Mouse (Mus musculus) erythroblast, adult 5-6 weeks (primary cell): ENCODE data around the gene Cisd2. TPM values are rescaled to one million over a fixed set of nuclear protein-coding genes. Genes with fewer than 3 reads are reported as not detected.
A peak's percentile ranks its signal among the peaks of the same experiment; 100 is the strongest.

Experiments
- ATAC-seq: replicated peaks from 2 replicates; pipeline ENCODE4 v1.8.0; 2016; ENCODE audit warnings: moderate number of reproducible peaks, mild to moderate bottlenecking, moderate TSS enrichment, inconsistent platforms; ENCODE audit not compliant: poor library complexity, low FRiP score, severe bottlenecking
- total RNA-seq, 2 experiments: library from RNA; stranded (forward) in 1 of 2; stranded (reverse) in 1 of 2; fragments of 150-400 nt in 1 of 2; fragments of 200-764, 138-1000 nt in 1 of 2; gene quantifications; 2 replicates each; pipeline versions ENCODE4 v1.2.3 to v1.2.4; 2015 to 2017; ENCODE audit warnings: low replicate concordance in 2 of 2

Cisd2 gene
- total RNA-seq (2015; ENCODE audit: low replicate concordance) = 20.1 and 21.1 TPM in 2 replicates
- 9.6 and 13.4 TPM in 2 replicates for total RNA-seq (2017; ENCODE audit: low replicate concordance)

DNA sequence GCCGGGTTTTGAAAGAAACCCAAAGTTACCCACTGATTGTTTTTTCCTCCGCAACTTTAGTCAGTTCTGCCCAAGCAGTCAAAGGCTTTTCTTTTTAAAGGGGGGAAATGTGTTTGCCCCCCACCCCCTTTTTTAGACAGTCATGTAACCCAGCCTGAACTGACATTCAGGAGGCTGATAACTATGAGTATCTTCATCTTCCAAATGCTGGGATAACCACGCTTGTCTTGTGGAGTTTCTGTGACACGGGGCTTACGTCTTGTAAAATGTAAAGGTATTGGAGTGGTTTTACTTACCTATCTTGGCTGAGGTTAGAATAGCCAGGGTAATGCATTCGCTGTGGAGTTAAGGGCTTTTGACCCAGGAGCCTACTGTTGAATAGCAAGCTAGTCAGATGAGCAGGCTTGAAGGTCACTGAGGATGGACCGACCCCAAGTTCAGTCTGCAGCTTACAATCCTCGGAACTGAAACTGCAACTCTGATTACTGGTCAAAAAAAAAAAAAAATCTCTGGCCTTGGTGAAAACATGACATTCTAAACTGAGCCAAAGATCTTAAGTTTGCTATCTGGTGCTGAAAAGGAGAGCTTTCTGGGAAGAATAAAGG lies at the start of gene Cisd2:
Gene Cisd2, minus strand, starts transcription at position 318 of the 605 bp plus-strand sequence.
- peak; percentile 9; the same call in 1 of the 2 replicates for ATAC-seq

DNA sequence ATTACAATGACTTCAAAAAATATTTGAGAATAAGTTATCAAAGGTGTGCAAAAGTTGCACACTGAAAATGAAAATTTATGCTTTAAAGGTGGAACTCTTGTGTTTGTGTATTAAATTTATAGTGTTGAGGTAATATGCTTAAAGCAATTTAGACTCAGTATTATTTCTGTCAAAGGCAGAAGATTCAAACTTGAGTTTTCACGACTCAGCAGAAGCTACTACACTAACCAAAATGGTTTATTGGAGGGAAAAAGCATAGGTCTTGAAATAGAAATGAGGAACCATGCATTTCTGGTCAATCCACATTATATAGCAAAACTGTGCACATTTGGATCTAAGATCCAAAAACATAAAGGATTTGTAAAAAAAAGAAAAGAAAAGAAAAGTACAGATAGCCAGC lies 47.1 kb upstream of the Cisd2 start:
- ATAC-seq = no peak

DNA sequence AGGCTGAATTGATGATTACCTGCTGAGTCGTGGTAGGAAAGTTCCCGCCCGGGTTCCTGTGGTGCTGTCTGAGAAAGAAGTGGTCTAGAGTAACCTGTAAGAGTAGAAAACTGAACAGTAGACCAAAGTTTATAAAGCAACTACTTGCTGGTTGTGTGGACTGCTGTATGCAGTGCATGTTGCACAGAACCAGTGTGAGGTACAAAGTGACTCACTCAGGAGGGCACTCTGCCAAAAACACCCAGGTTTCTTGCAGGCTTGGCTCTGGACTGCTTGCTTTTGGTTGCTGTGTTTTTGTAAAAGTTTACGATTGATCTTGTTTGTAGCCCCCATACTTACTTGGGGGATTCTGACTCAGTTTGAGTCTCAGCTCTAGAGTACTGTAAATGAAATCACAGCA lies 46.2 kb upstream of the Cisd2 start:
- ATAC-seq = 0 out of 2 replicates have a peak, but pooled peaks have one; percentile 52

DNA sequence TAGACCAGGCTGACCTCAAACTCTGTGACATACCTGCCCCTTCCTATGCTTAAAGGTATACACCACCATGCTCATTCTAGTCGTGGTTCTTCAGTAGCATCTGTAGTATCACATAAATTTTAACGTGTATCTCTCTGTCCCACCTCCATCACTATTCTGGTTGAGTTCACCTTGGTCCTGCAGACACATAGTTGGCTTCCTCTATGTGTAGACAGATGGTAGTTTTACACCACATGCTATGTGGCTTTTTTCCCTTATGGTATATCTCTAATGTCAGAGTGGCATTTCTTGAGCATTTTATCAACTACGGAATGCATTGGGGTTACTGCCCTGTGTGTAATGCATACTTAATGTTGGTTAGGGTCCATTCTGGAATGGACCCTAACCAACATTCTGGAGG lies 45.4 kb upstream of the Cisd2 start:
- no peak; the same call in 1 of the 2 replicates for ATAC-seq

DNA sequence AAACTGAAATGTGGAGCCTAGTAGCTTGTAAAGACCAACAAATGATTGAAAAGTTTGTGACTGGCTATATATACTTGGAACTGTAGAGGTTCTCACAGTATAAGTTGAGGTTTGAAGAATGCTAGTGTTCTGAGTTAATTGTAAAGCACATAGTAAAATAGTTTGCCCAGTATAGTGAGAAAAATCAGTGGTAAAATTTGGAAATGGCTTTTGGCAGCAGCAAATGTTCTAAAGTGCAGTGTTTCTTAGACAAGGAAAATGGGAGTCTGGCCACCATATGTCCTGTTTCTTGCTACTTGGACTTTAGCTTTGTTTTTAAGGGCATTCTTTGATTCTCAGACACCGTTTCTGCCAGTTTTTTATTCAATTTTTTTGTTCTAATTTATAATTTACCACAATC lies 44.7 kb upstream of the Cisd2 start:
- no peak for ATAC-seq

GRCm38 (mm10) chr3:135458981-135459380 lies 35.3 kb upstream of the Cisd2 start:
- ATAC-seq = no peak

- no peak for ATAC-seq
Observed at GRCm38 (mm10) chr3:135444930-135445329, 21.2 kb upstream of the Cisd2 start.

DNA sequence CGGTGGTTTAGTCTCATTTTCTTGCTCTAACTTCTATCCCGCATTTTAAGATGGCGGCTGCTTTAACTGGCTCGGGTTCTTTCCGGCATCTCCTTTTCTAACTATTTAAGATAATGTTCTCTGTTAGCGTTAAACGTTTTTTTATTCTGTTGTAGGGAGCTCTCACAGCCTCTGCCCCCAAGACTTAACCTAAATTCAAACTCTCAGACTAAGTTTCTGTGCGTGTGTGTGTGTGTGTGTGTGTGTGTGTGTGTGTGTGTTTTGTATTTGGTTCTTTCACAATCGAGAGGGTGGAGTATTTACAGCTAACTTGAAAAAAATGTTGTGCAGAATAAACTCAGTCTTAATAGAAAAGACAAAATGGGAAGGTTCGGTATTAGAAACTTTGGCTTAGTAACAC lies 16.9 kb upstream of the Cisd2 start:
- peak; percentile 48 for ATAC-seq

- ATAC-seq = peak; percentile 57
Observed at GRCm38 (mm10) chr3:135440221-135440620, 16.5 kb upstream of the Cisd2 start.

- ATAC-seq = no peak
Observed at GRCm38 (mm10) chr3:135439651-135440050, 15.9 kb upstream of the Cisd2 start.

DNA sequence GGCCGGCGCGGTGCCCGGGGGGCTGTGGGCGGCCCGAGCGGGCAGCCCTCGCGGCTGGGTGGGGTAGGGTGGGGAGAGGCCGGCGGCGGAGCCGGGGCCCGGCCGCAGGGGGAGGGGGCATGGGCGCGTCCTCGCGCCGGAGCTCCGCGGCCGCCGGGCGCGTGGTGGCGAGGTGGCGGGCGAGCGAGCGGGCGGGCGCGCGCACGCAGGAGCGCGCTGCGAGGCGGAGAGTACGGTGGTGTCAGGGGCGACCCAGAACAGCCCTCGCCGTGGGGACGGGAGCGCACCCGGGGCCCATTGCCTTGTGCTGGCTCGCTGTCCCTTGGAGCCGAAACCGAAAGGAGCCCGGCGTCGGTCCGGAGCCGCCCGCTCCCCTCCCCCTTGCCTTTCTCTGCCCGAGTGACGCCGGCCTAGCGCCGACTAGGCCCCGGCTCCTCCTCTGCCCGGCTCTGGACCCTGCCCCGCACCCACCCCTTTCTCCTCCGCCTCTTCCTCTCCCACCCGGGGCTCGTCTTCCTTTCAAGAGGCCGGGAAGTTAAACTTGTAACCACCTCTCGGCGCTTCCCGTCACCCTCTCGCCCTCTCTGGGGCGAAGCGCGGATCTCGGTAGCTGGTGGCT lies 15.3 kb upstream of the Cisd2 start:
- peak; percentile 43 for ATAC-seq

DNA sequence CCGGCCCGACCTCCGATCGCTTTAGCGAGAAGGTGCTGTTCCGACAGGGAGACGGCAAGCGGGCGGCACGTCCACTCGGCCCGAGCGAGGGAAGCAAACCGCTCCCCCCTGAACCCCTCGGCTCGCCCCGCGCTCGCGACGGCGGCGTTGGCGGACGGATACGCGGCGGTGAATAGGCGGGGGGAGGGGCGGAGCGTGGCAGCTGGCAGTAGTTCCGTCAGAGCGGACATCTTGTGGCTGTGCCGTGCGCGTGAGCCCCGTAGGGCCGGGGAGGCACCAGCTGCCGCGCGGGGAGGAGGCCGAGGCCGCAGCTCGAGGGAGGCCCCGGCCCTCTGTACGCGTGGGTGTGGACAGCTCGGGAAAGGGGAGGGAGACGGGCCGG lies 14.8 kb upstream of the Cisd2 start:
- ATAC-seq = peak; percentile 45

DNA sequence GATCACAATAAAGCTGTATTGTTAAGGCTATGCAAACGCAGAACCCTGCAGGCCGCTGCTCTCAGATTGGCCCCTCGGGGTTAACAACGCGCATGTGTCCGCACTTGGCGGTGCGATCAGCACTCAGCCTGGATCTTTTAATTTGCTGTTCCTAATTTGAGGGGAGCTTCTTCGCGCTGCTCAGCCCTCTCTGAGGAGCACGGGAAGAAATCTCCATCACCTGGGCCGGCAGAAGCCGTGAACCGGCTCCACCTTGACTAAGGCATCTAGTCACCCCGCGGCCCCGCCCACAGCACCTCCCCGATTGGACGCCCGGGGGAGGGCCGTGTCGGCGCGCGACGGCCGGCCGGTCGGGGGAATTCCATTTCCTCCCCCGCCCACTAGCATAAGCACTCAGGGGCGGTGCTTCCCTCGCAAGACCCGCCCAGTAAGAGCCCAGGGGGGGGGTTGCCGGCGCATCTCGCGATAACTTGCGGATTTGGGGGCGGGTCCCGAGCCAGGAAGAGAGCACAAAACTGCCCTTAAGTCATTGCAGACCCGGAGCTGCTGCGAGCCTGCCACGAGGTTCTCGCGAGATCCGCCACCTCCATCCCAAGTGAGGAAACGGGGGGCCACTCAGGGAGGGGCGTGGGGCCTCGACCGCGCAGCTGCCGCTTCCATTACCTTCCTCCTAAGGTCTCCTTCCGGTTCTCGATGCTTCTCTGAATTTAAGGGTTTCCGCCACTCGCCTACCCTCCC lies 14.2 kb upstream of the Cisd2 start, which contains the start of gene Ube2d3:
Gene Ube2d3, plus strand, starts transcription at position 392 of the 738 bp plus-strand sequence.
- peak; percentile 82 for ATAC-seq

DNA sequence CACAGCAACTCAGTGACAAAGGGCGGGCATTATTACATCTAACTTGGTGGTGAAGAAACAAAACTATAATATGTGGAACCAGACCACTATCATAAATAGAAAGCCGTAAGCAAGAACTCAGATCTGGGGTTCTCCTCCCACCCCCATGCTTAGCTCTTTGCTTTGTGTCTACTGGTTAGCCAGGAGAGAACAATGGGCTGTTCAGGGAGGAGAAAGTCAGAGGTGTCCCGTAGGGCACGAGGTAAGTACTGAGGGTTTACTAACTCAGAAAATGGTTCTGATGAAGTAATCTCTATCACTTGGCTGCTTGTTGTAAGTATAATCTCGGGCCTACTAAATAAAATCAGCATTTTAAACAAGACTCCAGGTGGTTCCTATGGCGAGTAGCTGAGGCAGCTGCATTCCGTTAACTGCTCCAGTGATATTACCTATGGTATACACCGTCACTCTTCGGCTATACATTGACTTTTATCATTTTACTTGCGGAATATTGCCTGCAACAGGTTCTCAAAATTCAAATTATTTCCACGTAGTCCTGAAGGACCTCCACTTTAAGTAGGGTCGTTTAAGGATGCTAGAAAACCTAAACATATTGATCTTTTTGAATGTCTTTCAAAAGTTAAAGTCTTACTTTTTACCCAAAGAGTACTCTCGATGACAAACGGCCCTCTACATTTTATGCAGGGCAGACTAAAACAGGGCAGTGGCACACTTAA lies 13.3 kb upstream of the Cisd2 start:
- ATAC-seq = no peak

DNA sequence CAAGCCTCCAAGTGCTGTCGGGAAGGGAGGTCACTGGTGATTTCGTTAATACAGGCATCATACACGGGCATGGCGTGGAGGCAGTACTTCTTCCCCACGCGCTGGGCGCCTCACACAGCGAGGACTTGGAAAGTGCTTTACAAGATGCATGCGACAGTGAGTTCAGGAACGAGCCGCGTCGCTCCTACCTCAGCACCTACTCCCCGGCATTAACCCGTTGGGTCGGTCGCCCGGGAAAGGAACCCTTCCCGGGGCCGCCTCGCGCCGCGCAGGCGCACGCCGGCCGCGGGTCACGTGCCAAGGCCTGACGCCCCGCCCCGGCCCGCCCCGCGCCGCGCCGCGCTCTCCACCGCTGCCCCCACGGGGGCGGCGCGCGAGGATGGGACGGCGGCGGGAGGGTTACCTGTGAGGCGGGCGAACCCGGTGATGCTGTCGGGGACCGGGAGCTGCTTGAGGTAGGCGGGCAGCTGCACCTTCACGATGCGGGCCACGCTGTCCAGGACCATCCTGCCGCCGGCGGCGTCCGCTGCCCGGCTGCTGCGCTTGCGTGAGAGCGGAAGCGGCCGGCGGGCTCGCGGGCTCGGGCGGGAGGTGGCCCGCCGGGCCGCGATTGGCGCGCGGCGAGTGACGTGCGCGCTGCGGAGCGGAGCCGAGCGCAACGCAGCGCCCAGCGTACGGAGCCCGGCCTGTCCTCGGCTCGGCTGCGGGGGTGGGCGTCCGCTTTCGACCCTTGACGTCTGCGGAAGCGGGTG lies 693 bp downstream of the Cisd2 start:
- peak; percentile 87 for ATAC-seq

DNA sequence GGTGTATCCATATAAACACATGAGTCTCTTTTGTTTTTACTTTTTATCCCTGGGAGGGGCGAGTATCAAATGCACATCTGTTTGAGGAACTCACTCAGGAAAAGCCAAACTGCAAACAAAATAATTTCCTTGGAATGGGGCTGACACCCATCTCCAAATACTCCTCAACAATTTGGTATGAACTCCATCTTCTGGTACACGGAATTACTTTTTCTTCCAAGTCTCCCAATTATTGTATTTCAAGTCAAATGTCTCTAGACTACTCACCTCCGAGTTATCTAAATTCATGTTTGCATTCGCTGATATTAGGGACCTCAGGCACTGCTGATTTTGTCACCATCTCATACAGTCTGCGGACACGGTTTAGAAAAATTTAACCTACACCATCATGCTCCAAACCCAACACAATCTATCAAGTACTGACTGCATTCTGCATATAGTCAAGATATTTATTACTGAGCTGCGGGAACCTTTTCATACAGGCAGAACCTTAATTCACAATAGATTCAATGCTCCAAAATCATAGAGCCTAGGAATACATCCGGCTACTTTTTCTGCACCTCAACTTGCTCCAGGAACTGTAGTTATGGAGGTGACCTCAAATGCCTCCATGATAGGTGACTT lies 1.4 kb downstream of the Cisd2 start:
- no peak for ATAC-seq

- ATAC-seq = no peak
Observed at GRCm38 (mm10) chr3:135421310-135421594, 2.5 kb downstream of the Cisd2 start.

GRCm38 (mm10) chr3:135420542-135421309 lies 3.0 kb downstream of the Cisd2 start:
- peak; percentile 47; the same call in 1 of the 2 replicates for ATAC-seq

GRCm38 (mm10) chr3:135417799-135418198 lies 5.9 kb downstream of the Cisd2 start:
- ATAC-seq = no peak
